Mouse (Mus musculus): ENCODE results near the gene Ston2.

DNA sequence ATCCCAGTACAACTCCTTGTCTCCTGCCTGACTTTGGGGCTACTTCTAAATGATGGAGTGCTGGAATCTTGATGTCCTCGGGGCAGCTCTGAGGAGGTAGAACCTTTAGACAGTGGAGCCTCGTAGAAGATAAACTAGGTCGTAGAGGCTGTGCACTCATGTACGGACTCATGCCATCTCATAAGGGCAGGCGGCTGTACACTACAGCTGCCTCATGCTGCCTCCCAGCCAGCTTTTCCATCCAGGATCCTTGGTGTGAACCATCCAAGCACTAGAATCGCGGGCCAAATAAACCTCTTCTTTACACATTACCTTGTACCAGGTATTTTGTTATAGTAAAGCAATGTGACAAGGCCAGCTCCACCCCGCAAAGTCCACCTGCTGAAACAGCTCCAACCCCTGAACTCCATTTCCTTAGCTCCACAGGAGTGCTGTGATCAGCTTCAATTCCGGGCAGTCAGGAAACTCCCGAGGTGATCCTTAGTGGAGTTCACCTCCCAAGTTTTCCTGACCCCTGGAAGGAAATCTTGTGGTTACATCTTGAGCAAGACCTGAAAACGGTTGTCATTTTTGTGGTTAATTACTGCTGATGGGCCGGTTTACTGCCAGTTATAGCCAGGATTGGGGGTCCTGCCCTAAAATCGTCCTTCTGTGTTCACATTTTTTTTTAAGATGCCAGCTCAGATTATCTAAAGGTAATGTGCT lies 36.1 kb downstream of the Ston2 start:
- TF ChIP-seq POLR2A (IDR thresholded peaks at IDR 0.05; ENCODE audit: extremely low read depth, insufficient read depth, low read length) (no peak), CTCF (IDR thresholded peaks at IDR 0.05; ENCODE audit: low read depth, low read length) (no peak)

Data from liver, adult 2 months (tissue).